Mouse (Mus musculus): Measurements from ENCODE around the gene Gpatch2. TPM values are rescaled to one million over a fixed set of nuclear protein-coding genes. Genes with fewer than 3 reads are reported as not detected.

Gpatch2 gene
- polyA plus RNA-seq, 1 experiment from 2014 or later: 29.1 TPM

- H3K27ac ChIP-seq: no peak overlapping the region
- H3K27me3 ChIP-seq: peaks cover 5% of the 10 kb centered on the region; the same call in 1 of the 2 replicates
- H3K4me3 ChIP-seq (replicated peaks): no peak overlapping the region
- H3K36me3 ChIP-seq: no peaks in the 10 kb centered on the region
- H3K4me2 ChIP-seq: no peak overlapping the region
- no peaks in the 10 kb centered on the region for H3K9me3 ChIP-seq
- no peak overlapping the region for H3K9ac ChIP-seq (replicated peaks)
- 90% methylated on average over 4 of the region's 4 CpGs for WGBS
- no peak for ATAC-seq (ENCODE audit: insufficient number of reproducible peaks, insufficient read depth, low FRiP score, low TSS enrichment, low read depth)
- peaks cover 10% of the 10 kb centered on the region for H3K4me1 ChIP-seq (replicated peaks)
Measured at GRCm38 (mm10) chr1:187374418-187374817, 159.1 kb downstream of the Gpatch2 start.

DNA sequence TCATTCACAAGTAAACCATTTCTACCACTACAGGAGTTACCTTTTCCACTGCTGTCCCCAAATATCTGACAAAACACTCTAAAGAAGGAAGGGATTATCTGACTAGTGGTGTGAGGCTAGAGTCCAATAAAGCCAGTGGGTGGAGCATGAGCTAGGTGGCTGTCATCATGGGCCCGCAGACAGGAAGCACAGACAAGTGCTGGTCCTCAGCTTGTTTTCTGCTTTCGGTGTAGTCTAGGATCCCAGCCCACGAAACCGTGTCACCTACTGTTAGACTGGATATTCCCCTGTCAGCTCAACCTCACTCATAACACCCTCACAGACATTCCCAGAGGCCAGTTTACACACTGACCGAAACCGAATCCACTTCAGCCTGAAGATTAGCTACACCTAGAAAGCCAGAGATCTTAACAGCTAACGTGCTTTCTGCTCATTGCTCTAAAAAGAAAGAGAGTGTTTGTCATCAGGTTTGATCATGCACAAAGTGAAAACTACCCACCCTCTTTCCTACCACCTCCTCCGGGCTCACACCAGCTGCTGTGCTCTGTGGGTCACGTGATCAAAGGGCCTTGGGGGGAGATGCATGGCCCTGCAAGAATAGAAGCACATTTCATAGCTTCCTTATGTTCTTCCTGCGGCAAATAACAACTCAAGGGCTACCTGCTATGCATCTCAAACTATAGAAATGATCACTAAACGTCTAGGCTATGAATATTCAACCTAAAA, 161.8 kb downstream of the Gpatch2 start:
- no peaks in the 10 kb centered on the region for H3K9me3 ChIP-seq
- H3K9ac ChIP-seq (replicated peaks): no peak overlapping the region
- no peaks in the 10 kb centered on the region for H3K36me3 ChIP-seq
- no peak for ATAC-seq (ENCODE audit: insufficient number of reproducible peaks, insufficient read depth, low FRiP score, low TSS enrichment, low read depth)
- H3K4me1 ChIP-seq (replicated peaks): peaks cover 10% of the 10 kb centered on the region
- H3K27ac ChIP-seq: no peak overlapping the region
- no peak overlapping the region for H3K4me2 ChIP-seq
- WGBS: 65% methylated on average over 11 of the region's 11 CpGs
- peaks cover 5% of the 10 kb centered on the region; the same call in 1 of the 2 replicates for H3K27me3 ChIP-seq
- H3K4me3 ChIP-seq (replicated peaks): no peak overlapping the region

- peak; percentile 52; the same call in 1 of the 2 replicates for ATAC-seq (ENCODE audit: insufficient number of reproducible peaks, insufficient read depth, low FRiP score, low TSS enrichment, low read depth)
- Histone ChIP-seq H3K4me1 (replicated peaks) (peaks cover 10% of the 10 kb centered on the region), H3K9ac (replicated peaks) (no peak overlapping the region), H3K4me2 (no peak overlapping the region; the same call in 1 of the 2 replicates), H3K36me3 (no peaks in the 10 kb centered on the region), H3K27ac (no peak overlapping the region), H3K4me3 (replicated peaks) (no peak overlapping the region), H3K27me3 (peaks cover 5% of the 10 kb centered on the region; the same call in 1 of the 2 replicates), H3K9me3 (no peaks in the 10 kb centered on the region)
- 36% methylated on average over 14 of the region's 14 CpGs for WGBS
Measured at GRCm38 (mm10) chr1:187377865-187378524, 162.7 kb downstream of the Gpatch2 start.

DNA sequence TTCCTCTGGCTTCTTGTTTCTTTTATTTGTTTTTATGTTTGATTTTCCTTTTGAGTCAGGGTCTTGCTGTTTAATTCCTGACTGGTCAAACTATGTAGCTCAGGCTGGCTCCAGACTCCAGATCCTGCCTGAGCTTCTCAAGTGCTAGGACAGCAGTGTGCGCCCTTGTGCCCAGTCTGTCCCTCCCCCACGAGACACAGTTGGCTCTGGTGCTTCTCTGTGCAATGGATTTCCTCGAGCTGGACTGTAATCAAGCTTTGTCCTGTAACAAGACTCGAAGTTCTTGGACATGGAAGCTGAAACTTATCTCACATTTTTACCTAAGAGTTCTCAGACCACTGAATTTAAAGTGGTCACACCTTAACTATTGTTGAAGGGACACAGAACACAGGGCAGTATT, 174.2 kb downstream of the Gpatch2 start:
- 82% methylated on average over 4 of the region's 4 CpGs for WGBS
- no peaks in the 10 kb centered on the region for H3K27me3 ChIP-seq

DNA sequence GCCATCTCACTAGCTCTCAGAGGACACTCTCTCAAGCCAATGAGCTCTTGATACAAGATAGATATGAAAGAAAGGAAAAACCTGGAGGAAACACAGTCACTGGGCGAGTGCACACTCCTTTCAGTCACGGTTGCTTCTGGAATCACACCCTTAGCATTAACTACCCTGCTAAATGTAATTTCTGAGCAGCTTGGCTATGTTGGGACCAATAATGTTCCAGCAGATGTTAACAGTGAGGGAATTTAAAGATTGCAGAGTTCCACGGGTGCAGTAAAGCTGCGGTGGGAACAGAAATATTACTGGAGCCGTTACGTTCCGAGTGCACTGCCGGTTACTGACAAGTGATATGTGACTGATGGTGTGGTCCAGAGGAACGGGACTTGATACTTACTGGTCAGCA, 185.5 kb downstream of the Gpatch2 start:
- H3K27ac ChIP-seq: no peak overlapping the region
- no peaks in the 10 kb centered on the region for H3K27me3 ChIP-seq
- no peak for ATAC-seq (ENCODE audit: insufficient number of reproducible peaks, insufficient read depth, low FRiP score, low TSS enrichment, low read depth)
- H3K4me1 ChIP-seq (replicated peaks): no peaks in the 10 kb centered on the region
- H3K4me3 ChIP-seq (replicated peaks): no peak overlapping the region
- no peak overlapping the region for H3K4me2 ChIP-seq
- H3K9me3 ChIP-seq: no peaks in the 10 kb centered on the region
- no peaks in the 10 kb centered on the region for H3K36me3 ChIP-seq
- WGBS: 73% methylated on average over 9 of the region's 9 CpGs
- H3K9ac ChIP-seq (replicated peaks): no peak overlapping the region

More for the DNA sequence above, 174.2 kb downstream of the Gpatch2 start:
- ATAC-seq (ENCODE audit: insufficient number of reproducible peaks, insufficient read depth, low FRiP score, low TSS enrichment, low read depth): no peak
- no peak overlapping the region for H3K9ac ChIP-seq (replicated peaks)
- H3K4me3 ChIP-seq (replicated peaks): no peak overlapping the region
- H3K4me2 ChIP-seq: no peak overlapping the region
- no peaks in the 10 kb centered on the region for H3K36me3 ChIP-seq
- no peak overlapping the region for H3K27ac ChIP-seq
- H3K9me3 ChIP-seq: no peaks in the 10 kb centered on the region
- no peaks in the 10 kb centered on the region for H3K4me1 ChIP-seq (replicated peaks)

Other genes starting within 250 kb of the Gpatch2 start
- 0.09 and 0.18 TPM in 2 replicates for gene D1Pas1, start 248.1 kb upstream of the Gpatch2 start, polyA plus RNA-seq (2016; fragmentation: Nextera tagmentation; extraction: Ambion mirVana)
- gene Spata17, start within 50 bp of the Gpatch2 start, polyA plus RNA-seq (2016; fragmentation: Nextera tagmentation; extraction: Ambion mirVana): 1.1 TPM in 2 replicates

Measured in limb, embryonic 12.5 days (tissue).